In genomic region chr5:124550737-124551136, GRCm38 (mm10) we compare ENCODE assay signal across 3 mouse cellular contexts.
TF ChIP-seq lines count a peak whose summit lies in the region.

No protein-coding gene starts in this region.

TF ChIP-seq in CH12.LX, 34 proteins besides CTCF, POLR2A, EP300 and RAD21:
- peak; percentile 45; the same call in 1 of the 2 replicates for TF ChIP-seq ZNF384 (IDR thresholded peaks at IDR 0.05; ENCODE audit: low read depth, low read length)
TF ChIP-seq in CH12.LX: peak in this region for 1; not testable (repeated sequence) for 33.

TF ChIP-seq in ES-E14, 5 proteins besides CTCF, POLR2A, EP300 and RAD21:
- peak; percentile 52; the same call in 1 of the 2 replicates for TF ChIP-seq ZNF384 (IDR thresholded peaks at IDR 0.05; ENCODE audit: low read depth, low read length)

TF ChIP-seq in MEL, 35 proteins besides CTCF, POLR2A, EP300 and RAD21:
- peak; percentile 72 for TF ChIP-seq ZNF384 (IDR thresholded peaks at IDR 0.05; ENCODE audit: low read depth, low read length)
